Mouse (Mus musculus): ENCODE measurements around the gene Fxyd3.

The Fxyd3 gene

GRCm38 (mm10) chr7:31049846-31050281, 26.6 kb downstream of the Fxyd3 start:
- no peak for DNase-seq (ENCODE audit: low spot score)

GRCm38 (mm10) chr7:31049135-31049845, 27.2 kb downstream of the Fxyd3 start:
- no peak for DNase-seq (ENCODE audit: low spot score)

- DNase-seq (ENCODE audit: low spot score) = no peak
Measured at GRCm38 (mm10) chr7:31042431-31042910, 34.0 kb downstream of the Fxyd3 start, which contains the start of gene Fxyd5. Fxyd5 (minus strand) TSS chr7:31042481.

GRCm38 (mm10) chr7:31041662-31042315, 34.7 kb downstream of the Fxyd3 start:
- DNase-seq (ENCODE audit: low spot score) = no peak

GRCm38 (mm10) chr7:31041023-31041407, 35.5 kb downstream of the Fxyd3 start:
- no peak for DNase-seq (ENCODE audit: low spot score)

GRCm38 (mm10) chr7:31040281-31041022, 36.1 kb downstream of the Fxyd3 start:
- no peak for DNase-seq (ENCODE audit: low spot score)

- no peak for DNase-seq (ENCODE audit: low spot score)
Measured at GRCm38 (mm10) chr7:31039011-31039410, 37.5 kb downstream of the Fxyd3 start.

GRCm38 (mm10) chr7:31037675-31038074, 38.8 kb downstream of the Fxyd3 start:
- DNase-seq (ENCODE audit: low spot score) = no peak

- no peak for DNase-seq (ENCODE audit: low spot score)
Measured at GRCm38 (mm10) chr7:31036917-31037316, 39.6 kb downstream of the Fxyd3 start.

- DNase-seq (ENCODE audit: low spot score) = no peak
Measured at GRCm38 (mm10) chr7:31035291-31035690, 41.2 kb downstream of the Fxyd3 start.

GRCm38 (mm10) chr7:31034789-31035188, 41.7 kb downstream of the Fxyd3 start:
- DNase-seq (ENCODE audit: low spot score) = no peak

GRCm38 (mm10) chr7:31033409-31034165, 42.9 kb downstream of the Fxyd3 start:
- no peak for DNase-seq (ENCODE audit: low spot score)

- no peak for DNase-seq (ENCODE audit: low spot score)
Measured at GRCm38 (mm10) chr7:31031731-31032130, 44.8 kb downstream of the Fxyd3 start.

GRCm38 (mm10) chr7:31030717-31031116, 45.8 kb downstream of the Fxyd3 start:
- no peak for DNase-seq (ENCODE audit: low spot score)

- DNase-seq (ENCODE audit: low spot score) = no peak
Measured at GRCm38 (mm10) chr7:31028609-31029008, 47.9 kb downstream of the Fxyd3 start.
